Mouse (Mus musculus) lung, postnatal 0 days (tissue): ENCODE data around the gene 1700024G13Rik.

Source experiments
- CTCF ChIP-seq: IDR thresholded peaks from 2 replicates; pipeline ENCODE4 v1.5.1; 2016; ENCODE audit warnings: antibody characterized with exemption, mild to moderate bottlenecking
- EP300 ChIP-seq: IDR thresholded peaks from 2 replicates; pipeline ENCODE4 v1.6.1; 2016; ENCODE audit warnings: antibody characterized with exemption, mild to moderate bottlenecking, control low read depth

- TF ChIP-seq CTCF = no peak
- TF ChIP-seq EP300 = no peak
Observed at GRCm38 (mm10) chr14:32332515-32333445, 55.4 kb downstream of the 1700024G13Rik start.
